In genomic region chr8:123352786-123353185, GRCm38 (mm10) we compare ENCODE assay signal across 10 mouse cellular contexts. TPM values are rescaled to one million over a fixed set of nuclear protein-coding genes. Genes with fewer than 3 reads are reported as not detected.
A peak's percentile ranks its signal among the peaks of the same experiment; 100 is the strongest.
DNase-seq lines count a peak whose midpoint lies in the region; ATAC-seq lines count a peak whose summit lies in the region.
"Had no signal": no experiment of that assay in that cellular context is flagged by ENCODE, and none has a peak within 500 bp of the region (broad histone marks: within the 10 kb centered on the region; RNA-seq: fewer than 3 reads in every experiment).

No protein-coding gene starts in this region.

- H3K27ac ChIP-seq in midbrain, embryonic 11.5 days (ENCODE audit: low read depth, low read length) = no peak overlapping the region
- no peak overlapping the region for H3K27ac ChIP-seq in midbrain, embryonic 16.5 days (ENCODE audit: low read length)
- H3K27ac ChIP-seq: limb, embryonic 15.5 days; stomach, embryonic 15.5 days had no signal

- peak; percentile 72 for DNase-seq in adrenal gland, postnatal 10 days
- DNase-seq in adrenal gland, adult 18-20 months (ENCODE audit: low spot score in 2 of 2) = no peak
- DNase-seq in midbrain, embryonic 11.5 days (ENCODE audit: low spot score, missing footprints) = peak; percentile 93
- DNase-seq in embryo, embryonic 10 days (ENCODE audit: low spot score) = peak; percentile 69
- DNase-seq in kidney, postnatal 10 days = peak; percentile 86
- no peak for DNase-seq in natural killer cell, adult 2 months (ENCODE audit: low spot score in 2 of 2)

- no peaks in the 10 kb centered on the region for H3K9me3 ChIP-seq in midbrain, embryonic 11.5 days (ENCODE audit: control insufficient read depth, low read length)
- H3K9me3 ChIP-seq in midbrain, embryonic 16.5 days (replicated peaks; ENCODE audit: control insufficient read depth, low read length, poor library complexity, severe bottlenecking) = no peaks in the 10 kb centered on the region
- H3K9me3 ChIP-seq: limb, embryonic 15.5 days; stomach, embryonic 15.5 days had no signal

- peak; percentile 48 for ATAC-seq in midbrain, embryonic 11.5 days (ENCODE audit: low FRiP score)
- ATAC-seq in midbrain, embryonic 16.5 days = no peak
- peak; percentile 91 for ATAC-seq in megakaryocyte progenitor cell, adult 5-6 weeks (replicated peaks; ENCODE audit: poor library complexity)

- H3K9ac ChIP-seq in midbrain, embryonic 11.5 days (ENCODE audit: low read length) = no peak overlapping the region
- no peak overlapping the region for H3K9ac ChIP-seq in midbrain, embryonic 16.5 days (ENCODE audit: low read depth, low read length)
- H3K9ac ChIP-seq: limb, embryonic 15.5 days; stomach, embryonic 15.5 days had no signal

- H3K4me3 ChIP-seq in midbrain, embryonic 11.5 days (ENCODE audit: low read depth, low read length) = no peak overlapping the region
- no peak overlapping the region for H3K4me3 ChIP-seq in midbrain, embryonic 16.5 days (ENCODE audit: low read depth, low read length)
- H3K4me3 ChIP-seq: limb, embryonic 15.5 days; stomach, embryonic 15.5 days had no signal

- no peaks in the 10 kb centered on the region for H3K27me3 ChIP-seq in midbrain, embryonic 11.5 days (ENCODE audit: control insufficient read depth, insufficient read depth, low read length)
- H3K27me3 ChIP-seq in midbrain, embryonic 16.5 days (ENCODE audit: control insufficient read depth, insufficient read depth, low read depth, low read length) = no peaks in the 10 kb centered on the region

- WGBS in midbrain, embryonic 11.5 days = 50% methylated on average over 13 of the region's 13 CpGs
- 35% methylated on average over 13 of the region's 13 CpGs for WGBS in midbrain, embryonic 16.5 days

- H3K4me1 ChIP-seq in midbrain, embryonic 11.5 days (ENCODE audit: control insufficient read depth, insufficient read depth, low read length) = peaks cover 9% of the 10 kb centered on the region
- no peaks in the 10 kb centered on the region for H3K4me1 ChIP-seq in midbrain, embryonic 16.5 days (ENCODE audit: control insufficient read depth, insufficient read depth, low read length)

- no peaks in the 10 kb centered on the region; the same call in 1 of the 2 replicates for H3K36me3 ChIP-seq in midbrain, embryonic 11.5 days (ENCODE audit: control insufficient read depth, insufficient read depth, low read length)
- peaks cover 3% of the 10 kb centered on the region; the same call in 1 of the 2 replicates for H3K36me3 ChIP-seq in midbrain, embryonic 16.5 days (ENCODE audit: control insufficient read depth, insufficient read depth, low read length)
- H3K36me3 ChIP-seq: limb, embryonic 15.5 days; stomach, embryonic 15.5 days had no signal

- H3K4me2 ChIP-seq in midbrain, embryonic 11.5 days = no peak overlapping the region
- no peak overlapping the region for H3K4me2 ChIP-seq in midbrain, embryonic 16.5 days (ENCODE audit: low read length)
- H3K4me2 ChIP-seq: limb, embryonic 15.5 days; stomach, embryonic 15.5 days had no signal

RNA-seq across cellular contexts. Expression of gene Spire2, which starts 20.3 kb away (rescaled TPM):
- 1 to 10 TPM; 2.0 to 2.5 TPM for total RNA-seq in adrenal gland, postnatal 10 days (2021)
- 1 to 10 TPM; 1.7 to 3.1 TPM for total RNA-seq in adrenal gland, adult 18-20 months (2021)
- 9.2 and 13.2 TPM in 2 replicates for polyA plus RNA-seq in midbrain, embryonic 11.5 days (2014; fragmentation: Nextera tagmentation; extraction: Ambion mirVana)
- 39.1 and 42.3 TPM in 2 replicates for polyA plus RNA-seq in midbrain, embryonic 16.5 days (2015; fragmentation: Nextera tagmentation; extraction: Ambion mirVana)
- total RNA-seq in megakaryocyte progenitor cell, adult 5-6 weeks (2015) = 0.07 TPM in 1 of 2 replicates, not detected in the other
- 1.3 TPM in 1 of 2 replicates, not detected in the other for total RNA-seq in megakaryocyte progenitor cell, adult 5-6 weeks (2017)

RNA-seq across cellular contexts. Expression of gene Tcf25, which starts 20.8 kb away (rescaled TPM):
- total RNA-seq in adrenal gland, postnatal 10 days (2021) = 100 to 1,000 TPM; 177 TPM
- 100 to 1,000 TPM; 218 to 255 TPM for total RNA-seq in adrenal gland, adult 18-20 months (2021)
- polyA plus RNA-seq in midbrain, embryonic 11.5 days (2014; fragmentation: Nextera tagmentation; extraction: Ambion mirVana) = 171 and 181 TPM in 2 replicates
- 338 and 394 TPM in 2 replicates for polyA plus RNA-seq in midbrain, embryonic 16.5 days (2015; fragmentation: Nextera tagmentation; extraction: Ambion mirVana)
- total RNA-seq in megakaryocyte progenitor cell, adult 5-6 weeks (2015) = 73.1 and 90.2 TPM in 2 replicates
- 89.8 and 94.1 TPM in 2 replicates for total RNA-seq in megakaryocyte progenitor cell, adult 5-6 weeks (2017)

RNA-seq across cellular contexts. Expression of gene Fanca, which starts 34.4 kb away (rescaled TPM):
- 10 to 100 TPM in 1 of 2 experiments, 1 to 10 TPM in 1; 7.7 to 10.6 TPM for total RNA-seq in adrenal gland, postnatal 10 days (2021)
- 1 to 10 TPM; 1.2 to 4.2 TPM for total RNA-seq in adrenal gland, adult 18-20 months (2021)
- 31.5 and 33.1 TPM in 2 replicates for polyA plus RNA-seq in midbrain, embryonic 11.5 days (2014; fragmentation: Nextera tagmentation; extraction: Ambion mirVana)
- polyA plus RNA-seq in midbrain, embryonic 16.5 days (2015; fragmentation: Nextera tagmentation; extraction: Ambion mirVana) = 5.0 and 5.4 TPM in 2 replicates
- 38.1 and 41.3 TPM in 2 replicates for total RNA-seq in megakaryocyte progenitor cell, adult 5-6 weeks (2015)
- total RNA-seq in megakaryocyte progenitor cell, adult 5-6 weeks (2017) = 32.1 and 34.5 TPM in 2 replicates

RNA-seq across cellular contexts. Expression of gene Mc1r, which starts 54.1 kb away (rescaled TPM):
- not detected for total RNA-seq in adrenal gland, postnatal 10 days (2021)
- total RNA-seq in adrenal gland, adult 18-20 months (2021) = not detected
- polyA plus RNA-seq in midbrain, embryonic 11.5 days (2014; fragmentation: Nextera tagmentation; extraction: Ambion mirVana) = 0.06 and 0.12 TPM in 2 replicates
- polyA plus RNA-seq in midbrain, embryonic 16.5 days (2015; fragmentation: Nextera tagmentation; extraction: Ambion mirVana) = 0.08 and 0.11 TPM in 2 replicates
- not detected in 2 replicates for total RNA-seq in megakaryocyte progenitor cell, adult 5-6 weeks (2015)
- total RNA-seq in megakaryocyte progenitor cell, adult 5-6 weeks (2017) = 0.12 and 0.14 TPM in 2 replicates
- polyA plus RNA-seq: stomach, embryonic 15.5 days had no signal

RNA-seq across cellular contexts. Expression of gene Tubb3, which starts 58.4 kb away (rescaled TPM):
- total RNA-seq in adrenal gland, postnatal 10 days (2021) = 10 to 100 TPM; 29.3 to 74.9 TPM
- total RNA-seq in adrenal gland, adult 18-20 months (2021) = 1 to 10 TPM; 2.0 to 8.2 TPM
- polyA plus RNA-seq in midbrain, embryonic 11.5 days (2014; fragmentation: Nextera tagmentation; extraction: Ambion mirVana) = 777 and 840 TPM in 2 replicates
- 2,090 and 2,148 TPM in 2 replicates for polyA plus RNA-seq in midbrain, embryonic 16.5 days (2015; fragmentation: Nextera tagmentation; extraction: Ambion mirVana)
- 0.15 TPM in 1 of 2 replicates, not detected in the other for total RNA-seq in megakaryocyte progenitor cell, adult 5-6 weeks (2015)
- 0.17 TPM in 1 of 2 replicates, not detected in the other for total RNA-seq in megakaryocyte progenitor cell, adult 5-6 weeks (2017)

Comparison
In these comparisons a context has a peak if more than half of its experiments do, and no peak if none do; other contexts are left out.
1. DNase-seq: peak in adrenal gland, postnatal 10 days (single experiment), midbrain, embryonic 11.5 days (single experiment), embryo, embryonic 10 days (single experiment) and kidney, postnatal 10 days (single experiment); none in adrenal gland, adult 18-20 months (0 of 2) and natural killer cell, adult 2 months (0 of 2).